Mouse (Mus musculus): Measurements from ENCODE around the gene Clnk. TPM values are rescaled to one million over a fixed set of nuclear protein-coding genes. Genes with fewer than 3 reads are reported as not detected.

Clnk gene
- polyA plus RNA-seq, 1 experiment: not detected

DNA sequence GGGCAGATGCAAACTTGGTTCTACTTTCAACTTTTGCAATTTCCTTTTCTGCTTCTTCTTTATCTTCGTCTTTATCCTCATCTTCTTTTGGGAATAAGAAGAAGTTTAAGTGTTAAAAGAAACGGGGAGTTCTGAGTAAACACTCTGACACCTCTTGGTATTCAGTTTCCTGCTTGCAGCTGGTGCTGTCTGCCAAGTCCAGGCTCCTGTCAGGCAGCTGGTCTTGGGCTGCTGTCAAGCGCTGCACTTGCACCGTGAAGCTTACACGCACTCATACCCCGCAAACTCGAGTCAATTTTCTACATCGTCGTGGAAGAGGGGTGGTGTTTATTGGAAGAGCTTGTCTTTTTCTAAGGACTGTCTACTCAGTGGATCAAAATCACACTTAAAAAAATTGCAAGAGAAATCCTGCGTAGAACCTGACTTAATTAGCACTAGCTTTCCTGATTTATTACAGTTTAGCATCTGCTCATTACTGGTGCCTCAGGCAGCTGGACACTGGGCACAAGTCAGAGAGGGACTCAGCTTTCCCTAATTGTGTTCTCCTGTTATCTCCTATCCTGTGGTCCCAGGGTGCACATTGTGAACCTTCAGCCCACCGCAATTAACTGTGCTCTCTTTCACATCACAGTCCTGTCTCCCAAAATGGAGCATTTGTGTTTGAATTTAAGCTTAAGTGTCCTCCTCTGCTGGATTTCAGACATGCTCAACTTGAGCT is 3.5 kb upstream of the Clnk start:
- Histone ChIP-seq H3K4me1 (ENCODE audit: control insufficient read depth, insufficient read depth, low read length) (peaks cover 9% of the 10 kb centered on the region; the same call in 1 of the 2 replicates), H3K4me3 (ENCODE audit: insufficient read depth, low read length) (no peak overlapping the region), H3K27ac (ENCODE audit: insufficient read depth, low read length) (no peak overlapping the region)
- TF ChIP-seq CTCF (IDR thresholded peaks at IDR 0.05; ENCODE audit: borderline replicate concordance, insufficient read depth, low read length) (no peak), POLR2A (IDR thresholded peaks at IDR 0.05; ENCODE audit: low read depth, low read length) (no peak)

GRCm38 (mm10) chr5:38875403-38875802 is 1.2 kb downstream of the Clnk start:
- TF ChIP-seq POLR2A (IDR thresholded peaks at IDR 0.05; ENCODE audit: low read depth, low read length): no peak
- no peak for TF ChIP-seq CTCF (IDR thresholded peaks at IDR 0.05; ENCODE audit: borderline replicate concordance, insufficient read depth, low read length)
- Histone ChIP-seq H3K27ac (ENCODE audit: insufficient read depth, low read length) (no peak overlapping the region), H3K4me1 (ENCODE audit: control insufficient read depth, insufficient read depth, low read length) (no peaks in the 10 kb centered on the region), H3K4me3 (ENCODE audit: insufficient read depth, low read length) (no peak overlapping the region)

GRCm38 (mm10) chr5:38874931-38875330 is 1.7 kb downstream of the Clnk start:
- Histone ChIP-seq H3K4me1 (ENCODE audit: control insufficient read depth, insufficient read depth, low read length) (no peaks in the 10 kb centered on the region), H3K27ac (ENCODE audit: insufficient read depth, low read length) (no peak overlapping the region), H3K4me3 (ENCODE audit: insufficient read depth, low read length) (no peak overlapping the region)
- TF ChIP-seq POLR2A (IDR thresholded peaks at IDR 0.05; ENCODE audit: low read depth, low read length) (no peak), CTCF (IDR thresholded peaks at IDR 0.05; ENCODE audit: borderline replicate concordance, insufficient read depth, low read length) (no peak)

DNA sequence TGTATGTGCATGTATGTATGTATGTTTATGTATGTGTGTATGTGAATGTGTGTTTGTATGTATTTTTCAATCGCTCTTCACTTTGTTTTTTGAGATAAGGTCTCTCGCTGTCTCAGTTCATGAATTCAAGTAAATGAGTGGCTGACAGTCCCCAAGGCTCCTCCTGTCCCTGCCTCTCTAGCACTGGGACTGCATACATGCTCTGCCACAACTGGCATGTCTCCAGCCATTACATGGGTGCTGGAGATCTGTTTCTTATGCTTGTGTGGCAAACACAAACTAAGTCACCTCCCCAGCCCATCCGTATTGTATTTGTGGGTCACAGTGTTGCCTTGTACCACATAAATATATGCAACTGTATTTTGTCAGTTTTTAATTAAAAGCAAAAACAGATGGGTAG is 3.7 kb downstream of the Clnk start:
- no peak for TF ChIP-seq CTCF (IDR thresholded peaks at IDR 0.05; ENCODE audit: borderline replicate concordance, insufficient read depth, low read length)
- no peak for TF ChIP-seq POLR2A (IDR thresholded peaks at IDR 0.05; ENCODE audit: low read depth, low read length)
- Histone ChIP-seq H3K4me1 (ENCODE audit: control insufficient read depth, insufficient read depth, low read length) (no peaks in the 10 kb centered on the region), H3K4me3 (ENCODE audit: insufficient read depth, low read length) (no peak overlapping the region), H3K27ac (ENCODE audit: insufficient read depth, low read length) (no peak overlapping the region)

GRCm38 (mm10) chr5:38871591-38871990 is 5.0 kb downstream of the Clnk start:
- no peak for TF ChIP-seq POLR2A (IDR thresholded peaks at IDR 0.05; ENCODE audit: low read depth, low read length)
- no peak for TF ChIP-seq CTCF (IDR thresholded peaks at IDR 0.05; ENCODE audit: borderline replicate concordance, insufficient read depth, low read length)
- H3K4me1 ChIP-seq (ENCODE audit: control insufficient read depth, insufficient read depth, low read length): no peaks in the 10 kb centered on the region
- no peak overlapping the region for H3K27ac ChIP-seq (ENCODE audit: insufficient read depth, low read length)
- no peak overlapping the region for H3K4me3 ChIP-seq (ENCODE audit: insufficient read depth, low read length)

GRCm38 (mm10) chr5:38870485-38870884 is 6.1 kb downstream of the Clnk start:
- Histone ChIP-seq H3K4me1 (ENCODE audit: control insufficient read depth, insufficient read depth, low read length) (no peaks in the 10 kb centered on the region), H3K4me3 (ENCODE audit: insufficient read depth, low read length) (no peak overlapping the region), H3K27ac (ENCODE audit: insufficient read depth, low read length) (no peak overlapping the region)
- TF ChIP-seq CTCF (IDR thresholded peaks at IDR 0.05; ENCODE audit: borderline replicate concordance, insufficient read depth, low read length) (no peak), POLR2A (IDR thresholded peaks at IDR 0.05; ENCODE audit: low read depth, low read length) (no peak)

DNA sequence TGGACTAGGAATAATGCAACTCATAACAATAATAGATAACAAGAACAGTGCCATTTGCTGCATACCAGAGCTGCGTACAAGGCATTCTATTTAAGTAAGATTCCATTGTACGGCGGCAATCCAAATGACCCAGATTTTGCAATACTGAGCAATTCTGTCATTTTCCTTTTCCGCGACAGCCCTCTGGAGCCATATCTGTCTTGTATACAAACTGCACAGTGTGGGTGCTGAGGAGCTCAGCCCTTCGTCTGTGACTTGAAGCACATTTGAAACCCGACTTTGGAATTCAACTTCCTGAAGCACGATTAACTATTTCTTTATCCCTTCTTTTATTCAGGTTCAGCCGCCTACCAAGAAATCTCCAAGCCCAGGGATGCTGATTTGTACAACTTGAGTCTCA is 6.6 kb downstream of the Clnk start:
- H3K27ac ChIP-seq (ENCODE audit: insufficient read depth, low read length): no peak overlapping the region
- no peaks in the 10 kb centered on the region for H3K4me1 ChIP-seq (ENCODE audit: control insufficient read depth, insufficient read depth, low read length)
- TF ChIP-seq POLR2A (IDR thresholded peaks at IDR 0.05; ENCODE audit: low read depth, low read length) (no peak), CTCF (IDR thresholded peaks at IDR 0.05; ENCODE audit: borderline replicate concordance, insufficient read depth, low read length) (no peak)
- no peak overlapping the region for H3K4me3 ChIP-seq (ENCODE audit: insufficient read depth, low read length)

DNA sequence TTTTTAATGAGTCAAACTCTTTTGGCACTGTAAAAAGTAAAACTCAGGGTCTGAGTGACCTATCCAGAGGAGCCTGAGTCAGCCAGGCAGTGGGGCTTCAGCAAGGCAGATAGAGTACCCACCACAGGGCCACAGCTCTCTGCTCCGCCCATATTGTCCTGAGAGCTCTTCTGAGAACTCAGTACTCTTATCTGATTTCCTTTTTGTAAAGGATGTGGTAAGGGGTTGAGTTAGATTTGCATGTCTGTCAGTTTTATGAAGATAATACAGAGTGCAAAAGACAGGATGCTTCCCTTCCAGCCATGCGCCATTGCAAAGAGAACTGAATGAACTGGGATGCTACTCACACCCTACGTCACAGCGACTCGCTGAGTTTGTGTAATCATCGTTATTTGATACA is 12.0 kb downstream of the Clnk start:
- Histone ChIP-seq H3K27ac (ENCODE audit: insufficient read depth, low read length) (no peak overlapping the region), H3K4me3 (ENCODE audit: insufficient read depth, low read length) (no peak overlapping the region), H3K4me1 (ENCODE audit: control insufficient read depth, insufficient read depth, low read length) (no peaks in the 10 kb centered on the region)
- TF ChIP-seq CTCF (IDR thresholded peaks at IDR 0.05; ENCODE audit: borderline replicate concordance, insufficient read depth, low read length): no peak
- TF ChIP-seq POLR2A (IDR thresholded peaks at IDR 0.05; ENCODE audit: low read depth, low read length): no peak

DNA sequence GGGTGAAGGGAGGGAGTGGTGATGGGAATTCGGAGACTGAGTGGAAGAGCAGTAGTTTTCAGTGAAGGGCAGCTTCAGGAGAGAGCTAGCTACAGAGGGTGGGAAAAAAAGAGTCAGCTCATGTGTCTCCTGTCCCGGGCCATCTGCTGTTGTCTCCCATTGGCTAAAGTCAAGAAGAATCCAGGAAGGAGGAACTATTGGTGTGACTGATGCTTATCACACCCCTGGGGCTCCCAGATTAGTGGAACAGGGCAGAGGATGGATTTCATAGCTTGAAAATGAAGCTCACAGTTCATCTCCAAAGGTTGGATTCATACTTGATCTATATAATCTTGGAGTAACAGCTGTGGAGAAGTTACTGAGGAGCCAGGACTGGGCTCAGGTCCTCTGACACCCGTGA is 13.6 kb downstream of the Clnk start:
- no peak for TF ChIP-seq POLR2A (IDR thresholded peaks at IDR 0.05; ENCODE audit: low read depth, low read length)
- no peak for TF ChIP-seq CTCF (IDR thresholded peaks at IDR 0.05; ENCODE audit: borderline replicate concordance, insufficient read depth, low read length)
- H3K4me1 ChIP-seq (ENCODE audit: control insufficient read depth, insufficient read depth, low read length): peaks cover 7% of the 10 kb centered on the region
- H3K27ac ChIP-seq (ENCODE audit: insufficient read depth, low read length): no peak overlapping the region
- no peak overlapping the region for H3K4me3 ChIP-seq (ENCODE audit: insufficient read depth, low read length)

- TF ChIP-seq CTCF (IDR thresholded peaks at IDR 0.05; ENCODE audit: borderline replicate concordance, insufficient read depth, low read length): no peak
- TF ChIP-seq POLR2A (IDR thresholded peaks at IDR 0.05; ENCODE audit: low read depth, low read length): no peak
- no peak overlapping the region for H3K4me3 ChIP-seq (ENCODE audit: insufficient read depth, low read length)
- no peak overlapping the region for H3K27ac ChIP-seq (ENCODE audit: insufficient read depth, low read length)
These were observed 14.2 kb downstream of the Clnk start for GRCm38 (mm10) chr5:38862288-38862985.

More at GRCm38 (mm10) chr5:38862288-38862985, 14.2 kb downstream of the Clnk start:
- peaks cover 11% of the 10 kb centered on the region for H3K4me1 ChIP-seq (ENCODE audit: control insufficient read depth, insufficient read depth, low read length)

All from embryonic fibroblast, embryonic 13.5 days (primary cell).